Mouse (Mus musculus) kidney, adult 9 months (tissue): Measurements from ENCODE around the gene Prr14l.
"Not testable (repeated sequence)": the region's sequence is repeated elsewhere in the genome, so short reads cannot be mapped to it uniquely, and the experiment has no call there.

Experiments
- DNase-seq: peaks from one replicate; pipeline ENCODE4 v3.0.0; 2022

Prr14l gene

GRCm38 (mm10) chr5:32785313-32785915 is 68.6 kb downstream of the Prr14l start, which contains the start of gene Pisd:
TSS of gene Pisd (minus strand) at chr5:32785646.
- DNase-seq: peak; percentile 96

- no peak for DNase-seq
These were observed 69.3 kb downstream of the Prr14l start for GRCm38 (mm10) chr5:32784726-32785125.

GRCm38 (mm10) chr5:32781596-32781995 is 72.5 kb downstream of the Prr14l start:
- DNase-seq: no peak

GRCm38 (mm10) chr5:32778168-32778567 is 75.9 kb downstream of the Prr14l start:
- no peak for DNase-seq

GRCm38 (mm10) chr5:32772361-32772760 is 81.7 kb downstream of the Prr14l start:
- DNase-seq: peak; percentile 47

- DNase-seq: no peak
These were observed 86.3 kb downstream of the Prr14l start for GRCm38 (mm10) chr5:32767636-32768373.

GRCm38 (mm10) chr5:32767004-32767403 is 87.1 kb downstream of the Prr14l start:
- no peak for DNase-seq

- no peak for DNase-seq
These were observed 92.4 kb downstream of the Prr14l start for GRCm38 (mm10) chr5:32761566-32762140.

GRCm38 (mm10) chr5:32760787-32761186 is 93.3 kb downstream of the Prr14l start:
- no peak for DNase-seq

- DNase-seq: not testable (repeated sequence)
These were observed 93.7 kb downstream of the Prr14l start for GRCm38 (mm10) chr5:32760352-32760751.

- DNase-seq: no peak
These were observed 94.4 kb downstream of the Prr14l start for GRCm38 (mm10) chr5:32759662-32760061.

GRCm38 (mm10) chr5:32756141-32756540 is 97.9 kb downstream of the Prr14l start:
- no peak for DNase-seq

GRCm38 (mm10) chr5:32751736-32752135 is 102.3 kb downstream of the Prr14l start:
- no peak for DNase-seq

GRCm38 (mm10) chr5:32748936-32749335 is 105.1 kb downstream of the Prr14l start:
- no peak for DNase-seq

GRCm38 (mm10) chr5:32747650-32748375 is 106.2 kb downstream of the Prr14l start:
- DNase-seq: peak; percentile 57

- peak; percentile 78 for DNase-seq
These were observed 108.1 kb downstream of the Prr14l start for GRCm38 (mm10) chr5:32745705-32746655.

- no peak for DNase-seq
These were observed 111.9 kb downstream of the Prr14l start for GRCm38 (mm10) chr5:32742149-32742548.

GRCm38 (mm10) chr5:32741377-32741776 is 112.7 kb downstream of the Prr14l start:
- not testable (repeated sequence) for DNase-seq

GRCm38 (mm10) chr5:32740850-32741249 is 113.2 kb downstream of the Prr14l start:
- DNase-seq: not testable (repeated sequence)

GRCm38 (mm10) chr5:32740138-32740537 is 113.9 kb downstream of the Prr14l start:
- DNase-seq: no peak
